Mouse (Mus musculus) liver, embryonic 13.5 days (tissue): ENCODE measurements around the gene 6030468B19Rik. TPM values are rescaled to one million over a fixed set of nuclear protein-coding genes. Genes with fewer than 3 reads are reported as not detected.

Experiments
- ATAC-seq: fragments of 200-750 bp; cut with Nextera tagmentation; 2 replicates; pipeline ENCODE4 v1.8.0; 2017; ENCODE audit warnings: low read depth, mild to moderate bottlenecking, moderate number of reproducible peaks, moderate library complexity
- DNase-seq: peaks from one replicate; pipeline ENCODE4 v3.0.0; 2022
- H3K27ac ChIP-seq: fragments of 300-500 bp; sonication (generic); 2 replicates; pipeline ENCODE4 v1.5.1; 2015; ENCODE audit warnings: moderate library complexity, mild to moderate bottlenecking, inconsistent platforms
- H3K27me3 ChIP-seq: fragments of 300-500 bp; sonication (generic); 2 replicates; pipeline ENCODE4 v1.6.1; 2015; ENCODE audit warnings: mild to moderate bottlenecking, inconsistent platforms
- H3K36me3 ChIP-seq: fragments of 300-500 bp; sonication (generic); 2 replicates; pipeline ENCODE4 v1.6.1; 2015; ENCODE audit warnings: mild to moderate bottlenecking, inconsistent platforms
- H3K4me1 ChIP-seq: fragments of 300-500 bp; sonication (generic); replicated peaks from 2 replicates; pipeline ENCODE4 v1.6.1; 2015; ENCODE audit warnings: inconsistent platforms
- H3K4me2 ChIP-seq: fragments of 300-500 bp; sonication (generic); 2 replicates; pipeline ENCODE4 v1.6.1; 2015; ENCODE audit warnings: inconsistent platforms, mild to moderate bottlenecking, moderate library complexity
- H3K4me3 ChIP-seq: fragments of 300-500 bp; sonication (generic); replicated peaks from 2 replicates; pipeline ENCODE4 v1.5.1; 2015; ENCODE audit warnings: mild to moderate bottlenecking, inconsistent platforms
- H3K9ac ChIP-seq: fragments of 300-500 bp; sonication (generic); 2 replicates; pipeline ENCODE4 v1.6.1; 2015; ENCODE audit warnings: mild to moderate bottlenecking, inconsistent platforms
- H3K9me3 ChIP-seq: fragments of 300-500 bp; sonication (generic); replicated peaks from 2 replicates; pipeline ENCODE4 v1.6.1; 2016; ENCODE audit warnings: inconsistent platforms
- WGBS: fragments of 180-500 bp; shearing (Covaris S2); methylation state at CpG from one replicate; pipeline ENCODE4 v1.1.7; 2015; ENCODE audit not compliant: insufficient replicate concordance; 5-methylcytosine and 5-hydroxymethylcytosine counted together
- polyA plus RNA-seq: library from polyadenylated mRNA; unstranded; fragments of >200 nt; fragmentation: Nextera tagmentation; extraction: Ambion mirVana; gene quantifications from 2 replicates; pipeline ENCODE4 v1.2.1, GENCODE M21; 2015

6030468B19Rik gene
- polyA plus RNA-seq, 1 experiment from 2014 or later: 85.7 TPM

DNA sequence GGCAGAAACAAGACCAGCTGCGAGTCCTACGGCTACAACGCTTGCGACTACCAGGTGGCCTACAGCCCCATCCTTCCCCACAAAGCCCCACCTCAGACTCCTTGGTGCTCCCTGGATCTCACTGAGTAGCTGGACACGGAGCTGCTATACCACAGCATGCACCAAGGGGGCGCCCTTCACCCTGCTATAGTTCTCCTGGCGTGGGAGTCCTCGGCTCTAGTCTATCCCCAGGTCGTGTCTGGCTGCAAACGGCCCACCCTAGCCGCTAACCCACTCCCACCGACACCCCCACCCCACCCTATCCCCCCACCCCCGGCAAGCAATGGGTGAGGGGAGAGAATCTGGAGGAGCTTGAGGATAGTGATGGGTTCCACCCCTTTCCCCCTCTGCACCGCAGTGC, 7.2 kb upstream of the 6030468B19Rik start:
- Histone ChIP-seq H3K9me3 (no peaks in the 10 kb centered on the region), H3K27me3 (no peaks in the 10 kb centered on the region), H3K9ac (peak overlapping the region; percentile 68), H3K4me1 (peaks cover 70% of the 10 kb centered on the region), H3K4me3 (peak overlapping the region; percentile 46), H3K27ac (peak overlapping the region; percentile 91), H3K4me2 (peak overlapping the region; percentile 77), H3K36me3 (peaks cover 54% of the 10 kb centered on the region)
- ATAC-seq: peak; percentile 59
- DNase-seq: peak; percentile 74
- 5% methylated on average over 14 of the region's 14 CpGs for WGBS

DNA sequence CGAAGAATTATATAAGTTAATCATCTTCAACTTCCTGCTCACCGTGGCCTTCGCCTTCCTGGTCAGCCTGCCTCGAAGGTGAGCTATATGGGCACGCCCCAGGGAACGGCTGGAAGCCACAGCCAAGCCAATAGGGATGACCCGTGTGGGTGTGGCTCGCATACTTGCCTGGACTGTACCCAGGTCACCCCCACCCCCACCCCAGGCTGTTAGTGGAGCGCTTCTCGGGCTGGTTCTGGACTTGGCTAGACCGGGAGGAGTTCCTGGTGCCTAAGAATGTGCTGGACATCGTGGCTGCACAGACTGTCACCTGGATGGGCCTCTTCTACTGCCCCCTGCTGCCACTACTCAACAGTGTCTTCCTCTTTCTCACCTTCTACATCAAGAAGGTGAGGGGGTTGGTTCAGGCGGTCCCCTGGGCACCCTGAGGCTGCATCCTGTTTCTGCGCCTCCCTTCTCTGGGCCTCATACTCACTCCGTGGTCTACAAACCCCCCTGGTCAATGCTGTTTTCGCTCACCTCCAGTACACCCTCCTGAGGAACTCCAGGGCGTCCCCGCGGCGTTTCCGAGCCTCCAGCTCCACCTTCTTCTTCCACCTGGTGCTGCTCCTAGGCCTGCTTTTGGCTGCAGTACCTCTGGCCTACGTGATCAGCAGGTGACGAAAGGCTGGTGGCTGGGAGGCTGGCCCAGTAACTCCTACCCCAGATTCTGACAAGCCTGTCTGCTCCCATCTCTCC, 6.6 kb upstream of the 6030468B19Rik start:
- peak; percentile 76 for ATAC-seq
- peak overlapping the region; percentile 68 for H3K9ac ChIP-seq

DNA sequence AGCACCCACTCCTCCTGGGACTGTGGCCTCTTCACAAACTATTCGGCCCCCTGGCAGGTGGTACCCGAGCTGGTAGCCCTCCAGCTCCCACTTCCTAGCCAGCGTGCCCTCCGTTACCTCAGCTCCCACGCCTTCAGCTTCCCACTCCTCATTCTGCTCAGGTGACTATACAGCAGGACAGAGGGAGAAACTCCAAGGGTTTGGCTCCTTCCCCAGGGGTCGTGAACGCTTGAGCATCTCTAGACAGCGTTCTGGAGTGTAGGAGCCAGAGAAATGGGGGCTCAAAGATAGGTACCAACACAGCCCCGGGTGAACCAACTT, 6.1 kb upstream of the 6030468B19Rik start:
- peaks cover 42% of the 10 kb centered on the region for H3K36me3 ChIP-seq
- WGBS: 79% methylated on average over 9 of the region's 9 CpGs
- peaks cover 70% of the 10 kb centered on the region for H3K4me1 ChIP-seq

More for the DNA sequence above, 6.6 kb upstream of the 6030468B19Rik start:
- Histone ChIP-seq H3K4me1 (peaks cover 70% of the 10 kb centered on the region), H3K36me3 (peaks cover 48% of the 10 kb centered on the region), H3K9me3 (no peaks in the 10 kb centered on the region), H3K27ac (peak overlapping the region; percentile 91), H3K4me2 (peak overlapping the region; percentile 77), H3K4me3 (peak overlapping the region; percentile 46), H3K27me3 (no peaks in the 10 kb centered on the region)
- DNase-seq: peak; percentile 45
- 33% methylated on average over 23 of the region's 23 CpGs for WGBS

DNA sequence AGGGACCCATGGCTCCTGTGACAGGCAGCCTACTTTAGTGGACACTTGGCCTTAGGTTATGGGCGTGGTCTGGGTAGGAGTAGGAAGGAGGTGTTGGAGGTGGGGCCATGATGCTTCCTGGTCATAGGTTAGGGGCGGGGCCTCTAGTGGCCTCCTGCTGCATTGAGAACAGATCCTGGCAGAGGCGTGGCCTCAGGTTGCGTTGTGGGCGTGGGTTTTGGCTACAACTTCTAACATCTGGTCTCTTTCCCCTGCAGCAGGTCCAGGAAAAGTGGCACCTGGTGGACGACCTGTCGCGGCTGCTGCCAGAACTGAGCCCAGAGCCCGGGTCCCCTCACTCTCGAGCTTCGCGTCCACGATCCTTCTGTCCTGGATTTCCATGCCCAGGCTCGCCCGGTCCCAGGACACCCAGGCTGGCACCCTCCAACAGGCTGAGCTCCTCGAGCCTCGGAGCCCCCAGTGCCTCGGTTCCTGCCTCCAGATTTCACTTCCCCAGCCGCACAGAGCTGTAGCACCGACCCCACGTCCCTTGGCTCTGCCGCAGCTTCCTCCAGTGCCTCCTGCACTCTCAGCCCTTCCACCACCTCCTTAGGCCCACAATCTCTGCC, 5.1 kb upstream of the 6030468B19Rik start:
- Histone ChIP-seq H3K9me3 (no peaks in the 10 kb centered on the region), H3K4me2 (peak overlapping the region; percentile 77), H3K36me3 (peaks cover 33% of the 10 kb centered on the region), H3K4me3 (peak overlapping the region; percentile 52), H3K27ac (peak overlapping the region; percentile 91), H3K9ac (peak overlapping the region; percentile 73), H3K27me3 (no peaks in the 10 kb centered on the region), H3K4me1 (peaks cover 77% of the 10 kb centered on the region)
- peak; percentile 77 for ATAC-seq
- peak; percentile 92 for DNase-seq
- 8% methylated on average over 22 of the region's 22 CpGs for WGBS

More for the DNA sequence above, 6.1 kb upstream of the 6030468B19Rik start:
- H3K27ac ChIP-seq: peak overlapping the region; percentile 91
- H3K9ac ChIP-seq: peak overlapping the region; percentile 68
- H3K9me3 ChIP-seq: no peaks in the 10 kb centered on the region
- no peak for ATAC-seq
- H3K4me2 ChIP-seq: peak overlapping the region; percentile 77
- DNase-seq: no peak
- no peak overlapping the region for H3K4me3 ChIP-seq
- H3K27me3 ChIP-seq: no peaks in the 10 kb centered on the region

DNA sequence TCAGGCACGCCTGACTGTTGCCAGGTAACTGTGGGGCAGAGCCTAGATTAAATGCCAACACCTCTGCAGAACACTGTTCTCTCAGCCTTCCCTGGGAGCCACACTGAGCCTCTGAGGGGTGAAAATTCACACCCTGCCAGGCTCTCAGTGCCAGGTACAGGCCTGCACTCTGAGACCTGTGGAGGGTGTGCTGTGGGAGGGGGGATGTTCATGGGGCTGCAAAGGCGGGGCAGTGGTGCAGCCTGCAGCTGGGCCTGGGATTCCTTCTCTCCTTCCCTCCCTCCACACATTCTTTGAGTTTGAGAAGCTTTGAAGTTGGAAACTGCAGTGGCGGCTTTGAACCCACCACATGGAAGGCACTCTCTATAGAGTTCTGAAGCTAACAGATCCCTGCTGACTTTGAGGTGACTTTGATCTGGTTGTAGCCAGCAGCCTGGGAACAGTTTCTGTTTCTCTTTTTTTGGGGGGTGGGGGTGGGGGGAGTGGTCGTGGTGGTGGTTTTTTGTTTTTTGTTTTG, 3.4 kb upstream of the 6030468B19Rik start:
- ATAC-seq (no peak), DNase-seq (no peak)
- Histone ChIP-seq H3K9me3 (no peaks in the 10 kb centered on the region), H3K4me3 (no peak overlapping the region), H3K9ac (peak overlapping the region; percentile 19; the same call in 1 of the 2 replicates), H3K4me1 (peaks cover 92% of the 10 kb centered on the region), H3K4me2 (no peak overlapping the region), H3K27ac (peak overlapping the region; percentile 81), H3K27me3 (no peaks in the 10 kb centered on the region), H3K36me3 (peaks cover 17% of the 10 kb centered on the region)
- WGBS: 74% methylated on average over 4 of the region's 4 CpGs

DNA sequence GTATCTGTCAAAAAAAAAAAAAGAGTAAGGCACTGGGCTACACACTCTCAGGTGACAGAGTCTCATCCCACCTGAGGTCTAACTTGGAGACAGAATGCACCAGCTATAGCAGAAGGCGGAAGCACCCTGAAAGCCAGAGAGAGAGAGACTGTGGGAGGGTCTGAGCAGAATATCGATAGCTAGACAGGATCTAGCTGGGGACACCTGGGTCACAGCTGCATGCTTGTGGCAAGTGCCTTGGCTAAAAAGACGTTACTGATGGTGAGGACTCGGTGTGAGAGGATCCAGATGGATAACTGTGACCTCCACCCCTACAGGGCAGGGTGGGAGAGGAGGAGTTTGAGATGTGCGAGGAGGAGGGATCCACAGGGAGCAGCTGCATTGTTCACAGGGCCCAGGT, 506 bp upstream of the 6030468B19Rik start:
- DNase-seq (no peak), ATAC-seq (no peak)
- H3K9me3 ChIP-seq: no peaks in the 10 kb centered on the region
- H3K27me3 ChIP-seq: no peaks in the 10 kb centered on the region
- peaks cover 96% of the 10 kb centered on the region for H3K4me1 ChIP-seq
- peak overlapping the region; percentile 80 for H3K4me3 ChIP-seq
- H3K27ac ChIP-seq: peak overlapping the region; percentile 99
- H3K4me2 ChIP-seq: peak overlapping the region; percentile 81
- H3K36me3 ChIP-seq: peaks cover 32% of the 10 kb centered on the region
- peak overlapping the region; percentile 95 for H3K9ac ChIP-seq
- 20% methylated on average over 5 of the region's 5 CpGs for WGBS

DNA sequence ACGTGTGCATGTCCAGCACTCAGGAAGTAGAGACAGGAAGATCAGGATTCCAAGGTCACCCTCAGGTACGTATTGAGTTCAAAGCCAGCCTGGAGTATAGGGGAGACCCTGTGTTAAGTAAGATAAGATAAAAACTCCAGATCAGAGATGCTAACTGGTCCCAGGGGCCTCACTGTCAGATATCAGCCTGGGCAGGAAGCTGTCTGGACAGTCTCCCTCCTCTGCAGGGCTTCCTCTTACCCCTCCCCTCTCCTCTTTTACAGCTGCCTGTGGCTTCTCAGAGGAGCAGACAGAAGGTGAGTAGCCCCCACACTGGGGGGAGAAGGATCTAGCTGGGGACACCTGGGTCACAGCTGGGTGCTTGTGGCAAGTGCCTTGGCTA, 691 bp downstream of the 6030468B19Rik start:
- peak overlapping the region; percentile 80 for H3K4me3 ChIP-seq
- ATAC-seq (peak; percentile 52), DNase-seq (peak; percentile 57)
- peak overlapping the region; percentile 81 for H3K4me2 ChIP-seq
- 8% methylated on average over 2 of the region's 2 CpGs for WGBS
- peak overlapping the region; percentile 99 for H3K27ac ChIP-seq
- no peaks in the 10 kb centered on the region for H3K27me3 ChIP-seq
- H3K4me1 ChIP-seq: peaks cover 96% of the 10 kb centered on the region
- no peaks in the 10 kb centered on the region for H3K9me3 ChIP-seq
- H3K9ac ChIP-seq: peak overlapping the region; percentile 95
- H3K36me3 ChIP-seq: peaks cover 38% of the 10 kb centered on the region

DNA sequence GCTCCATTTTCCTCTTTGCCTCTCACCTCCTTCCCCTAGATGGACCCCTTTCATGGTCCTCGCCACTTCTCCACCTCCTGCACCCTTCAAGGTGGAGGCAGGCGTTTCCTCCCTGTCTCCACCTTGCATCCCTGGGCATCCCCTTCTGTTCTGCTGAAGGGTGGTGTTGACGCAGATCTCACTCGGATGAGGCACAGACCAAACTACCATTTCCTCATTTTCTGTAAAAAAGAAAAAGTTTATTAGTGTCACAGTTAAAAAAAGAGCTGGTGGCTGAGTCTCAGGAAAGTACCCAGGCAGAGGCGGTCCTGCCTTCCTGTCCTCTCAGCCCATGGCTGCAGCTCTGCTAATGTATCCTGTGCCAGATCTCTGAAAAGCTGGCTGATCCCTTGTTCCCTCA, 1.7 kb downstream of the 6030468B19Rik start:
- H3K4me2 ChIP-seq: peak overlapping the region; percentile 81
- no peaks in the 10 kb centered on the region for H3K27me3 ChIP-seq
- no peaks in the 10 kb centered on the region for H3K9me3 ChIP-seq
- H3K4me3 ChIP-seq: peak overlapping the region; percentile 80
- peaks cover 47% of the 10 kb centered on the region for H3K36me3 ChIP-seq
- H3K27ac ChIP-seq: peak overlapping the region; percentile 99
- no peak for DNase-seq
- H3K4me1 ChIP-seq: peaks cover 97% of the 10 kb centered on the region
- H3K9ac ChIP-seq: peak overlapping the region; percentile 95
- WGBS: 47% methylated on average over 5 of the region's 5 CpGs
- ATAC-seq: no peak

DNA sequence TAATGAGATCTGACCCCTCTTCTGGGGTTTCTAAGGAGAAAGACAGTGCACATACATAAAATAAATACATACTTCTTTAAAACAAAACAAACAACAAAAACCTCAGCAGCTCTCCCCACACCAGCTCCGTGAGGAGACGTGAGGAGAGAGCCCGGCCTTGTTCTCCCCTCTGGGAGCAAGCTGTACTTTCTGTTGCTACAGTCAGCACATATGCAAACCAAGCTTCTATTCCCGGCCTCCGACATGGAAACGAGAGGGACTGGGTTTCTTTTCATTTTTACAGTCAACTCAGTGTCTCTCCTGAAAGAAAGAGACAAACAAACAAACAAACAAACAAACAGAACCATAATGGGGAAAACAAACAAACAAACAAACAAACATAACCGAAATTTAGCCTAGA, 2.6 kb downstream of the 6030468B19Rik start:
- WGBS: 89% methylated on average over 7 of the region's 7 CpGs
- no peaks in the 10 kb centered on the region for H3K9me3 ChIP-seq
- peaks cover 55% of the 10 kb centered on the region for H3K36me3 ChIP-seq
- H3K27me3 ChIP-seq: no peaks in the 10 kb centered on the region
- H3K4me3 ChIP-seq: peak overlapping the region; percentile 80
- H3K4me2 ChIP-seq: peak overlapping the region; percentile 81
- peak overlapping the region; percentile 95 for H3K9ac ChIP-seq
- ATAC-seq: no peak
- H3K4me1 ChIP-seq: peaks cover 92% of the 10 kb centered on the region
- peak overlapping the region; percentile 99 for H3K27ac ChIP-seq
- no peak for DNase-seq

DNA sequence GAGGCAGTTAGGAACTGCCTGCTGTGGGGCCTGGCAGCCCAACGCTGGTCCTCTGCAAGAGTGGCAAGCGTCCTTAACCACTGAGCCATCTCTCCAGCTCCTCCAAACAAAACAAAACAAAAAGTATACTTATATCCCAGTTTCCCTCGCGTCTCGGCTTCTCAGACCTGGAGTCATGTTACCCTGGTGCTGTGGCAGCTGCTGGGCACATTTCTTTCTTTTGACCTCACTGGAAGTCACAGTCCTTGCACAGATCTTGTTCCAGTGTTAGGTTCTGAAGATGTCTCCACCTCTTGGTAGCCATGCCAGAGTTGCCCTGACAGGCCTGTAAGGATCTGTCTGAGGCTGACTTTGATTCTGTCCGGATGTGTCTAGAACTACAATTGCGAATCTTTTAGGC, 4.2 kb downstream of the 6030468B19Rik start:
- H3K9ac ChIP-seq: peak overlapping the region; percentile 95
- H3K27me3 ChIP-seq: no peaks in the 10 kb centered on the region
- WGBS: 90% methylated on average over 7 of the region's 7 CpGs
- no peaks in the 10 kb centered on the region for H3K9me3 ChIP-seq
- peaks cover 93% of the 10 kb centered on the region for H3K4me1 ChIP-seq
- no peak for ATAC-seq
- H3K36me3 ChIP-seq: peaks cover 71% of the 10 kb centered on the region
- peak overlapping the region; percentile 80 for H3K4me3 ChIP-seq
- H3K27ac ChIP-seq: peak overlapping the region; percentile 99
- no peak for DNase-seq
- peak overlapping the region; percentile 81 for H3K4me2 ChIP-seq

DNA sequence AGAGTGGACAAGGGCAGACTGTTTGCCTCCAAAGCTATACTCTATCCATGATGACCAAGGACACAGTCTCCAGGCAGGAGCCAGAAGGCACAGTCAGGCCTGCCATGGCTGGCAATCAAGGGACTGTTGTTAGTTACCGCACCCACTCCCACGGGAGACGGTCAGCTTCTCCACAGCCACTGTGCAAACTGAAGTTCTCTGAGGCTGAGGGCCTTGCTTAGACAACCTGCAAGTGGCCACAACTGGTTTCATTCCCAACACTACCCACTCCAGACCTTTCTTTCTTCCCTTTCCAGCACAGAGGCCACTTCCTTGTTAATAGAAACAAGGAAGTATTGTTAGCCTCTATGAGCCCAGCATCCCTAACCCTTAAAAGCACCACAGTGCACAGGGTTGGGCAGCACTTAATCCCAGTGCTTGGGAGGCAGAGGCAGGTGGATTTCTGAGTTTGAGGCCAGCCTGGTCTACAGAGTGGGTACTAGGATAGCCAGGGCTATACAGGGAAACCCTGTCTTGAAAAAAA, 5.8 kb downstream of the 6030468B19Rik start:
- H3K36me3 ChIP-seq: peaks cover 86% of the 10 kb centered on the region
- peak overlapping the region; percentile 99 for H3K27ac ChIP-seq
- peaks cover 90% of the 10 kb centered on the region for H3K4me1 ChIP-seq
- ATAC-seq: no peak
- peak overlapping the region; percentile 80 for H3K4me3 ChIP-seq
- H3K9ac ChIP-seq: peak overlapping the region; percentile 95
- DNase-seq: no peak
- peak overlapping the region; percentile 81 for H3K4me2 ChIP-seq
- H3K9me3 ChIP-seq: no peaks in the 10 kb centered on the region
- 80% methylated on average over 3 of the region's 3 CpGs for WGBS
- no peaks in the 10 kb centered on the region for H3K27me3 ChIP-seq
